Mouse (Mus musculus) hindbrain, embryonic 10.5 days (tissue): ENCODE data around the gene Cdk10. TPM values are rescaled to one million over a fixed set of nuclear protein-coding genes. Genes with fewer than 3 reads are reported as not detected.
A peak's percentile ranks its signal among the peaks of the same experiment; 100 is the strongest.

Source experiments
- DNase-seq: peaks from one replicate; pipeline ENCODE4 v3.0.0-alpha.2; 2017; ENCODE audit warnings: low spot score
- H3K27ac ChIP-seq: fragments of 300-500 bp; sonication (generic); 2 replicates; pipeline ENCODE4 v1.5.1; 2016; ENCODE audit warnings: mild to moderate bottlenecking, moderate library complexity
- H3K27me3 ChIP-seq: fragments of 300-500 bp; sonication (generic); 2 replicates; pipeline ENCODE4 v1.6.1; 2016; ENCODE audit warnings: mild to moderate bottlenecking; ENCODE audit not compliant: poor library complexity, insufficient read depth, severe bottlenecking
- H3K36me3 ChIP-seq: fragments of 300-500 bp; sonication (generic); 2 replicates; pipeline ENCODE4 v1.6.1; 2016; ENCODE audit warnings: mild to moderate bottlenecking, moderate library complexity
- H3K4me1 ChIP-seq: fragments of 300-500 bp; sonication (generic); replicated peaks from 2 replicates; pipeline ENCODE4 v1.6.1; 2016; ENCODE audit warnings: mild to moderate bottlenecking
- H3K4me3 ChIP-seq: fragments of 300-500 bp; sonication (generic); 2 replicates; pipeline ENCODE4 v1.5.1; 2016; ENCODE audit warnings: mild to moderate bottlenecking, moderate library complexity
- H3K9me3 ChIP-seq: fragments of 300-500 bp; sonication (generic); 2 replicates; pipeline ENCODE4 v1.6.1; 2016; ENCODE audit warnings: mild to moderate bottlenecking, moderate library complexity
- WGBS: fragments of 180-500 bp; shearing (Covaris S2); methylation state at CpG from one replicate; pipeline ENCODE4 v1.1.7; 2016; 5-methylcytosine and 5-hydroxymethylcytosine counted together
- polyA plus RNA-seq: library from polyadenylated mRNA; unstranded; fragments of >200 nt; fragmentation: Nextera tagmentation; extraction: Ambion mirVana; gene quantifications from 2 replicates; pipeline ENCODE4 v1.2.1, GENCODE M21; 2016

The Cdk10 gene
- polyA plus RNA-seq, 1 experiment from 2014 or later = 37.2 TPM

GRCm38 (mm10) chr8:123235520-123236497, 11.2 kb downstream of the Cdk10 start, which contains the start of gene Spata2l:
Gene Spata2l, minus strand, starts transcription at chr8:123236233.
- 0 out of 2 replicates have a peak, but pooled peaks cover 2% of the 10 kb centered on the region for H3K36me3 ChIP-seq

GRCm38 (mm10) chr8:123239398-123239797, 14.8 kb downstream of the Cdk10 start:
- no peak for DNase-seq
- Histone ChIP-seq H3K9me3 (no peaks in the 10 kb centered on the region), H3K4me3 (no peak overlapping the region), H3K36me3 (peaks cover 31% of the 10 kb centered on the region), H3K27me3 (peaks cover 30% of the 10 kb centered on the region), H3K4me1 (peaks cover 25% of the 10 kb centered on the region), H3K27ac (no peak overlapping the region)
- 89% methylated on average over 10 of the region's 10 CpGs for WGBS

More at GRCm38 (mm10) chr8:123235520-123236497, 11.2 kb downstream of the Cdk10 start, which contains the start of gene Spata2l:
- Histone ChIP-seq H3K4me3 (peak within 1 kb of the TSS; percentile 57), H3K9me3 (no peaks in the 10 kb centered on the region), H3K4me1 (peaks cover 52% of the 10 kb centered on the region), H3K27me3 (peaks cover 44% of the 10 kb centered on the region), H3K27ac (0 out of 2 replicates have a peak within 1 kb of the TSS, but pooled peaks have one; percentile 5)
- WGBS = 2% methylated on average over 57 of the region's 57 CpGs
- peak; percentile 90 for DNase-seq

- DNase-seq = no peak
- WGBS = 90% methylated on average over 7 of the region's 7 CpGs
- no peaks in the 10 kb centered on the region for H3K9me3 ChIP-seq
- H3K4me1 ChIP-seq = no peaks in the 10 kb centered on the region
- peaks cover 3% of the 10 kb centered on the region; the same call in 1 of the 2 replicates for H3K27me3 ChIP-seq
- H3K36me3 ChIP-seq = peaks cover 60% of the 10 kb centered on the region
- no peak overlapping the region for H3K27ac ChIP-seq
- no peak overlapping the region for H3K4me3 ChIP-seq
These were observed 17.7 kb downstream of the Cdk10 start for GRCm38 (mm10) chr8:123242107-123242923.

- peaks cover 68% of the 10 kb centered on the region for H3K36me3 ChIP-seq
These were observed 18.4 kb downstream of the Cdk10 start for GRCm38 (mm10) chr8:123243053-123243452.

GRCm38 (mm10) chr8:123244382-123244781, 19.7 kb downstream of the Cdk10 start:
- H3K36me3 ChIP-seq = peaks cover 81% of the 10 kb centered on the region
- H3K27ac ChIP-seq = no peak overlapping the region
- 93% methylated on average over 4 of the region's 4 CpGs for WGBS
- no peak overlapping the region for H3K4me3 ChIP-seq
- no peak for DNase-seq
- no peaks in the 10 kb centered on the region for H3K9me3 ChIP-seq
- H3K4me1 ChIP-seq = no peaks in the 10 kb centered on the region
- H3K27me3 ChIP-seq = no peaks in the 10 kb centered on the region

More at GRCm38 (mm10) chr8:123243053-123243452, 18.4 kb downstream of the Cdk10 start:
- Histone ChIP-seq H3K27ac (no peak overlapping the region), H3K4me1 (no peaks in the 10 kb centered on the region), H3K9me3 (no peaks in the 10 kb centered on the region), H3K27me3 (no peaks in the 10 kb centered on the region), H3K4me3 (no peak overlapping the region)
- no peak for DNase-seq
- 73% methylated on average over 11 of the region's 11 CpGs for WGBS

- Histone ChIP-seq H3K27me3 (no peaks in the 10 kb centered on the region), H3K4me1 (no peaks in the 10 kb centered on the region), H3K27ac (no peak overlapping the region), H3K36me3 (peaks cover 93% of the 10 kb centered on the region), H3K4me3 (no peak overlapping the region), H3K9me3 (no peaks in the 10 kb centered on the region)
- no peak for DNase-seq
- WGBS = 93% methylated on average over 12 of the region's 12 CpGs
These were observed 20.9 kb downstream of the Cdk10 start for GRCm38 (mm10) chr8:123245543-123245942.

- H3K9me3 ChIP-seq = no peaks in the 10 kb centered on the region
- WGBS = 97% methylated on average over 6 of the region's 6 CpGs
- peaks cover 4% of the 10 kb centered on the region for H3K4me1 ChIP-seq
- no peak overlapping the region for H3K27ac ChIP-seq
- H3K27me3 ChIP-seq = no peaks in the 10 kb centered on the region
- no peak overlapping the region for H3K4me3 ChIP-seq
- DNase-seq = no peak
- H3K36me3 ChIP-seq = peaks cover 98% of the 10 kb centered on the region
These were observed 23.1 kb downstream of the Cdk10 start for GRCm38 (mm10) chr8:123247748-123248147.

- H3K27me3 ChIP-seq = no peaks in the 10 kb centered on the region
- DNase-seq = no peak
- H3K4me1 ChIP-seq = peaks cover 13% of the 10 kb centered on the region
- peaks cover 89% of the 10 kb centered on the region for H3K36me3 ChIP-seq
- 93% methylated on average over 8 of the region's 8 CpGs for WGBS
- H3K27ac ChIP-seq = no peak overlapping the region
- H3K4me3 ChIP-seq = no peak overlapping the region
- H3K9me3 ChIP-seq = no peaks in the 10 kb centered on the region
These were observed 24.0 kb downstream of the Cdk10 start for GRCm38 (mm10) chr8:123248596-123248995.

GRCm38 (mm10) chr8:123250940-123251339, 26.3 kb downstream of the Cdk10 start:
- H3K4me3 ChIP-seq = no peak overlapping the region
- peaks cover 32% of the 10 kb centered on the region for H3K4me1 ChIP-seq
- WGBS = 96% methylated on average over 5 of the region's 5 CpGs
- no peak for DNase-seq
- no peak overlapping the region for H3K27ac ChIP-seq
- H3K36me3 ChIP-seq = peaks cover 71% of the 10 kb centered on the region
- no peaks in the 10 kb centered on the region for H3K27me3 ChIP-seq
- no peaks in the 10 kb centered on the region for H3K9me3 ChIP-seq

GRCm38 (mm10) chr8:123252925-123253324, 28.3 kb downstream of the Cdk10 start:
- H3K9me3 ChIP-seq = no peaks in the 10 kb centered on the region
- 74% methylated on average over 4 of the region's 4 CpGs for WGBS
- DNase-seq = no peak
- peaks cover 71% of the 10 kb centered on the region for H3K36me3 ChIP-seq
- peak overlapping the region; percentile 98 for H3K4me3 ChIP-seq
- H3K4me1 ChIP-seq = peaks cover 47% of the 10 kb centered on the region
- H3K27me3 ChIP-seq = no peaks in the 10 kb centered on the region
- H3K27ac ChIP-seq = no peak overlapping the region

- peak overlapping the region; percentile 97 for H3K27ac ChIP-seq
- no peaks in the 10 kb centered on the region for H3K9me3 ChIP-seq
- peaks cover 52% of the 10 kb centered on the region for H3K4me1 ChIP-seq
- H3K27me3 ChIP-seq = no peaks in the 10 kb centered on the region
- peaks cover 71% of the 10 kb centered on the region for H3K36me3 ChIP-seq
- under 1% methylated on average over 40 of the region's 40 CpGs for WGBS
- peak overlapping the region; percentile 98 for H3K4me3 ChIP-seq
- DNase-seq = no peak
These were observed 28.9 kb downstream of the Cdk10 start for GRCm38 (mm10) chr8:123253451-123254098.
